Mouse (Mus musculus) CD8-positive naive resting alpha-beta T cell, adult 2 months (primary cell): ENCODE measurements at regions not wholly inside any gene's neighbourhood (a gene's known extent, or its start where the extent isn't known, plus 50 kb on each side); places are given as distances from the start of the nearest gene placed in this dataset.

Experiments
- DNase-seq, 2 experiments: peaks; one replicate each; pipeline ENCODE4 v3.0.0; 2022; ENCODE audit warnings: low read depth in 2 of 2, low spot score in 2 of 2

DNA sequence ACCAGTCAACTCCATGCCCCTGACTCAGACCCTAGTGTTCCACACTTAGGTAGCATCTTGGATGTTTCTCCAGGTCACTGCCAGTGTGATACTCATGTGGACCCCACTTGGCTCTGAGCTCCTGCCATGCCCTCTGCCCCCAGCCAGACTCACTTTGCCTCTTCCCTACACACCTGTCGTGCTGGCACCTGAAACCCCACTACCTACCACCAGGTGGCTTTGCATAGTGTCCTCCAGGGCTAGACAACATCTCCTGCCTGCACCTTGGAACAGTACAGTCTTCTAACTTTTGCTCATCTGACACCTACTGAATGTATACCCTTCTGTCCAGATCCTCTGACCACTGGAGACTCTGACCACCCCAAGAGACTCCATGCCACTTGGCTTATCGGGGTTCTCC is 80.6 kb downstream of the Fam53a start:
- no peak for DNase-seq

DNA sequence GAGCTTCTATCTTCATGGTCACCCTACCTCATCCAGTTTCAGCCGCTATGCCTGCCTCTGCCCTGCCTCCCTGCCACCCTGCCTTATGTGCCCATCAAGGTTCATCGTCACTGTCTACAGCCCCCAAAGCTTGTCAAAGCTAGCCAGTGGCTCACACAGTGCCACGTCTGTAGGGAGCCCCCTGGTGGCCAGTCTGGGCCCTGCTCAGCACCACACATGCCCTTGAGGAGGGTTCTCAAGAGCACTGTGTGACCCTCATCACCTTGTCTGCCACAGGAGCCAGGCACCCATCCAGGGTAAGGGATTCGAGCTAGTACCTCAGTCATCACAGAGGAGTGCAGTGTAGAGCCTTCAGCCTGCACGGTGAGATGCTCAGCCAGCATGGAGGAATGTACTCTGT is 86.1 kb downstream of the Fam53a start:
- peak; percentile 57 to 69 for DNase-seq

GRCm38 (mm10) chr5:33542643-33543042 is 86.8 kb downstream of the Fam53a start:
- DNase-seq, result no peak

DNA sequence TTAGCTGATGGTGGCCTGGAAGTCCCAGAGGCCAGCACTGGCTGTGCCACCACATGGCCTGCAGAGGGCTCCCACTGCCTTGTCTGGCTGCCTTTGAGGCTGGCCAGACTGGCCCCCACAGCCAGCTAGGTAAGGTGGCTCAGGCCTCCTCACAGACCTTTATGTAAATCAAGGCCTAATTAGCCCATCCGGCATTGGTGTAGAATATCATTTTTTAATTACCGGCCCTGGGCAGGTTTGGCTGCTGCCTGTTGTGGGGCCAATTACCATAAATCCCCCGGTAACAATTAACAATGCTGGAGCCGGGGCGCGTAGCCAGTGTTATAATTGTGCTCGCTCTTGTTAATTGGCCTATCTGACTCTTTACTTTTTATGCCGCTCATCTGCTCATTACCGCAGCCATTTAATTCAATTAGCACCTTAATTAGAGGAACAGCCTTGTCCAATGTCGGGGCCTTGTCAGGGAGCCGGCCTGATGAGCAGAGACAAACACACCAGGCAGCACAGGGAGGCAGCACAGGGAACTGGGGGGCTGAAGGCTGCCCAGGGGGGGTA is 87.4 kb downstream of the Fam53a start:
- no peak for DNase-seq

DNA sequence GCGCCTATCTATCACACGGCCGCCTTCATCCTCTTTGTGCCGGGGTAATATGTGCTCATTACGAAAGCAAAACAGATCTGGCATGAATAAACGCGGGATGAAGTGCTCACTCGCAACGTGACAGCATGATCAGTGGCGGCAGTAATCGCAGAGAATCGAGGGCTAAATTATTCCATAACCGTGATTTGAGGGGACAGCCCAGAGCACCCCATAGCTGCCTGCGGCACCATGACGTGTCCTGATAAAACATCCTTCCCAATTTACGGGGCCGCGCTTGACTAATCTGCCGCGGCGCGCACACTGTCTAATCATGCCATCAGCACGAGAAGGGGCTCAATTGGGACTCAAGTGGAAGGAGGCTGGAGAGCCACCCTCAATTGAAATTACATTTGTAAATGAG is 89.2 kb downstream of the Fam53a start:
- no peak for DNase-seq

DNA sequence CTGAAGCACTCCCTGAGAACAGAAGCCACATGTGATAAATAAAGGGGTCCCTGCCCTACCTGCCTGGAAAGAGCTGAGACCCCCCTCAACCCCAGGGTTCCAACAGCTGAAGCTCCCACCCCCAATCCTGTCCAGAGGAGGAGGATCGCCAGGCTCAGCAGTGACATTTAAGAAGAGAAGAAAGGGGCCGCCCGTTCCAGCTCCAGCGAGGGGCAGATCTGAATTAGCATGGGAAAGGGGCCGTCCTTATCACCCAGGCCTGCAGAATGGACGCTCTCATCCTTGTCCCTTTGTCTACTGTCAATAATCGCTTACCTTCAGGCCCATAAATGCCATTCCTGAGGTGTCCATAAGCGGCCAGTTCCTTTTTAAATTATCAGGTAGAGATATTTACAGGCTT is 92.0 kb downstream of the Fam53a start:
- DNase-seq, result no peak

DNA sequence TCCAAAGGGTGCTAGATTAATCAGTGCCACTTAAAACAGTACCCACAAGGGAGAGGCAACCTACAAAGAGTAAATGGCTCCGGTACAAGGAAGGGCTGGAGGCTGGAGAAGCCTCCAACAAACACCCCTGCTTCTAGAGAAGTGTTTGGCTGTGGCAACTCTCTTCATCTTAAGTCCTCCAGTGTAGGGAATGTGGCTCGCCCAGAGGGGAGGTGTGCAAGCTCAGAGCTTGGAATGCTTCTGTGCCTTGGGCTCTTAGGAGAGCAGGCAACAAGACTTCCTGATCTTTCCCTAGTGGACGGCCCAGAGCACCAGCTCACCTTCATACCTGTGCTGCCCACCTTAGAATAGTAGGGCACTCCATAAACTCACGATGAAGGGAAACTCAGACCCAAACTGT is 92.4 kb downstream of the Fam53a start:
- no peak for DNase-seq

- no peak for DNase-seq
Measured at GRCm38 (mm10) chr5:33536261-33536660, 93.2 kb downstream of the Fam53a start.

DNA sequence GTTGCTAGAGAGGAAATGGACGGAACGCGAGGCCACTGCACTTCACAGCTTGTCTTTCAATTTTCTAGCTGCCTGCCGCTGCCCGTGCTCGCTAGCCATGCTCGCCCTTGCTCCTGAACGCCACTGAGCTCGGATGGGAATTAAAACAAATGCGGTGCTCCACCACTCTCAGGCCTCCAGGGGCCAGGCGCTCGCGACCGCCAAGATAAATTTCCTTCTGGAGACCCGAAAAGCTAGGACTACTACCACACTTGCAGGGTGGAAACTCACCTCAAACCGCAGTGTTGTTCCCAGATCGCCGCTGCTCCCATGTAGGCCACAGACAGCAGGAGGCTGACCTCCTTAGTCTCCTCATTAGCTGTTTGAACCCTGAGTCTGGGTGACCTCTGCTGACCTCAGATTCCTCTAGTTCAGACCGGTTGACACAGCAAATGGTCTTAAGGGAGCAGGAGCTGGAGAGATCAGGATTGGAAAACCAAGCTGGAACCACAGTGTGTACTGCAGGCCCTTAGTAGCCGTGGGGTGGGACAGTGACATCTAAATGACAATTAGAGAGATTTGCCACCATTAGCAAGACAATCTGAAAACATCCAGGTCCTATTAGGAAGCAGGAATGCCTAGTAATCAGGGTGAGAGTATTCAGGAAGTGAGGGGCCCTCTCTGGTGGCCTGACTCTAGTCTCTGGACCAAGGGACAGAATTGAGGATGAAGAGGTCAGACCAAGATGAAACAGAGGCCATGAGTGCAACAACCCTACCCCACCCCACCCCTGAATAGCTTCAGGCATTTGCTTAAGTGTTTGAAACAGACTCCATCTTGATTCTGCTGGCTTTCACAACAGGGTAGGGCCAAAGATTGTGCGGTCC is 94.1 kb downstream of the Fam53a start:
- DNase-seq, result no peak

DNA sequence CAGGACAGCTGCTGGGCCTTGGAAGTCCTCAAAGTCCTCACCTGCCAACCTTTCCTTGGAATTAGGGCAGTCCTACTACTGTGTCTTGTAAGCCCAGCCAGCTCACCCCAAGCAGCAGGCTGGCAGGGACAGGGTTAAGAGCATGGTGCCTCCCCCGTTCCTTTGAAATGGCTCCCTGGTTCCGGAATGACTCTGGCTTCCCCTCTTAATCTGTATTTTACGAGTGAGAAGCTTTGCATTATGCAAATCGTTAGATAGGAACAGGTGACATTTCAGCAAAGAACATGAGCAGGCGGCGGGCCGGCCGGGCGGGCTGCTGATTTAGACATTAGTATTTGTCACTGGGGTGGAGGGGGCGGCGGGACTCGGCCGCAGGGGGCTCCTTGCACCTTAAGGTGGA is 95.1 kb downstream of the Fam53a start:
- DNase-seq, result no peak

GRCm38 (mm10) chr5:33533185-33533584 is 96.2 kb downstream of the Fam53a start:
- no peak for DNase-seq

DNA sequence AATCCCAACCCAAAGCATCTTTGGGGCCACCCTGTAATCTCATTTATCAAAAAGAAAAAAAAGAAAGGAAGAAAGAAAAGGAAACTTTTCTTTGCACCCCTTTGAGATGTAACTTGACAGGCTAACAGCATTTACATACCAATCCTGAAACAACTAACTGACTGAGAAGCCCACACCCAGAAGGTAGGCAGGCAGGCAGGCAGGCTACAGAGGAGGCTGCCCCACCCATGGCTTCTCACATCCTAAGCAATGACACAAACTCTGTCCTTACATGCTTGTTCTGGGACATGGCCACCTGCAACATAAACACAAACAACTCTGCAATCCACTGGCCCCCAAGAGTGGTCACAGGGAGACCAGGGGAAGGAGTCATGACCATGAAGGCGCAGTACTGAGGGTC is 97.5 kb upstream of the Nkx1-1 start:
- DNase-seq, result no peak

DNA sequence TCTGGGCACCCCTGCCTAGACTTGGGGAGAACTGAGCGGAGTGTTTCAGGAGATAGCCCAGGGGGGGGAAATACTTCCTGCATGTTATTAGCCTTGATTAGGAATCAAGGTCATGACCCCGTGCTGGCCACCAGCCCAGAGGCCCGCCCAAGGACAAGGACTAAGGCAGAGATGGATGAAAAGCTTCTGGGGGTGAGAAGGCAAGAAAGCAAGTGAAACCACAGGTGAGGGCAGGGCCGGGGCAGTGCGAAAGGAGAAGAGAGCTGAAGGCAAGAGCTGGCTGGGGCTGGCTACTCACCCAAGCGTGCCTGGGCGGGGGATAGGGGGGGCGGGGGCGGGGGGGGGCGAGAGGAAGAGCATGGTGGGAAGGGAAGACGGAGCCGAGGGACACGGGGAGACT is 96.0 kb upstream of the Nkx1-1 start:
- DNase-seq, result no peak

- DNase-seq, result no peak
Measured at GRCm38 (mm10) chr5:33528971-33529670, 95.3 kb upstream of the Nkx1-1 start.

DNA sequence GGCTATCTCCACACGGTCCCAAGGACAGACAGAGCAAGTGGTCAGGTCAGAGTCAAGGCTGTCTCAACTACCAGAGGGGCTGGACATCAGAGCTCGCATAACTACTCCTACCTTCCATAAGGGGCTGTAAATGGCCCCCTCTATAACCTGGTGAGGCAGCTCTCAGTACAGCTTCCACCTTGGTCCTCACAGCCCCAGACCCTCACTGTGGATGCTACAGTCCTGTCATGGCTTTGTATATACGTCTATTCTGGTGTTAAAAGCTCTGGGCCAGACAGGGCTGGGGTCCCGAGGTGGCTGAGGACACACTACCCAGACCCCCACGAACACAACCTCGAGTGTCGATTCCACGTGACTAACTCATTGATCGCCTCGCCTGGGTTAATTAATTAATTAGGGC is 94.0 kb upstream of the Nkx1-1 start:
- no peak for DNase-seq

DNA sequence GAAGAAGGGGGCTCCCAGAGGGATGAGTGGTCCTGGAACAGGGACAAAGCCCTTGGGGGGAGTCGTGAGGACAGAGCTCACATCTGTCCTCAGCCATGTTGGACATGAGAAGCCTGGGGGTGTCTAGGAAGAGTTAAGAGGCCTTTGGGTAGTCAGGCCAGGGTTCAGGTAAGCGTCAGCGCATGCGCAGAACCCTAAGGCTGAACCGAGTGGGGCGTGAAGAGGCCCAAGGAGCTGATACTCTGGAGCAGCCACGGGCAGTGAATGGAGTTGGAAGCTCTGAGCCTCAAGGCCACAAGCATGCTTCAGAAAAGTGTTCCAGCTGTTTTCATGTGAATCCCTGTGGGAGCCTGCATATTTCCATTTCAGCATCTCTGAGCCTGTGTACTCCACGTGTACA is 93.5 kb upstream of the Nkx1-1 start:
- no peak for DNase-seq

DNA sequence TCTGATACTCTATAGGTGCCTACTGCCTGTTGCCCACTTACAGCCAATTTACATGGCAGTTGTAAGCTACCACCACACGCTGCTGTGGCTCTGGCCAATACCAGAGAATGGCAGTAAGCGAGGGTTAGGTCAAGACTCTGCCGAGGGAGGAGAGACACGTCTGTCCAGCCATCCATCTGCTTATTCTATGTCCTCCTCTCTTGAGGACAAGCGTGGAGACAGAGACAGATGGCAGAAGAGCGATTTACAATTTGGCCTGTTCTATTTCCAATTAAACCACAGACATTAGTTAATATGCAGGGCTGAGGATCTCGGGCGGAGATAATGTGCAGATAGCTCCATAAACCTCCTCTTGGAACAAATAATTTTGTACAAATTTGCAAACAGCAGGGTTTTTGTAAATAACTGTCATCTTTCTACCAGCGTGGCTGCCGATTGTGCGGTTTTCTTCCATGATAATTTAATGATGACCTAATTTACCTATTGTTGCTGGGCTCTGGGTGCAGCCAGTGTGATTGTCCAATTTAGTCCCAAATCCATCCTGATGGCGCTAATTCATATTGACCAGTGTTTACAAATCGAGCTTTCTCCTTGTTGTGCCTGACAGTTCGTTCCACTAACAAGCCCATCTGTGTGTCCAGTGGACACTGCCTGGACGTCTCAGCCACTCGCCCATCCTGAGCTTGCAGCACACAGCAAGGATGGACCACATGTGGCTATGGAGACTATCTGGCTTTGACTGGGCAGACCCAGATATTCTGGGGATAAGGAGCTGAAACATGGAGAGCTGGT is 88.4 kb upstream of the Nkx1-1 start:
- no peak for DNase-seq

DNA sequence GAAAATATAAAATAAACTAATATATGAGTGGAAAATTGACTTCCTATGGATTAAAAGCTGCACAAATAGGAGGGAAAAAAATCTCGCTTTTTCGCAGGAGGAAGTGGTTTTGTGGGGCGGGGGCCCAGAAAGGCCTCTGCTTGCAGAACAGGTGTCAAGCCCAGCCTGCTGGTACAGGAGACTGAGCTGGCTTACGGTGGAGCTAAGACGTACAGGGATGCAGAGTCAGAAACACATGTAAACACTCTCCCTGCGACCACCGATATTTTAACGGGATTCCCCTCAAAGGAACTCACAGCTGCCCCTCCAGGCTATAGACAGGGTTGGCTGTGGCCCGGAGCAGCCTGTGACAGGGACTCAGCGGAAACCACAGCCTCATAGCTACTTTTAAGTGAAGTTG is 87.1 kb upstream of the Nkx1-1 start:
- DNase-seq, result peak in 1 of 2 experiments; percentile 27

- no peak for DNase-seq
Measured at GRCm38 (mm10) chr5:33519394-33519793, 85.6 kb upstream of the Nkx1-1 start.

DNA sequence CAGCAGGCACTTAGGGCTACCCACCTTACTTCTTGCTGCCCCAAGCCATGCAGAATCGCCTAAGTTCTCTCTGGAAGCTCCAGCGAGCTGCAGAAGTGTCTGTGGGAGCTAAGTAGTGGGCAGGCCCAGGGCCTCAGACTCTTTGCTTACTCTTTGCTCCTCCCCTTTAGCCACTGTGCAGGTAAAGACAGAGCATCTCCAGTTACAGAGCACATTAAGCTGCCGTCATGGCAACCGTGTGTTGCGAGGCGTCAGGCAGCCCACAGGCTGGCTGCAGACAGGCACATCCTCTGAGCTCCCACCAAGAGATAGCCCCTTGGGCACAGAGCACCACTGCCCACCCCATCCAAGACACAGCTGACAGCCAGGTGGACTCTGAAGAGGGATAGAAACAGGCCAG is 85.1 kb upstream of the Nkx1-1 start:
- no peak for DNase-seq

DNA sequence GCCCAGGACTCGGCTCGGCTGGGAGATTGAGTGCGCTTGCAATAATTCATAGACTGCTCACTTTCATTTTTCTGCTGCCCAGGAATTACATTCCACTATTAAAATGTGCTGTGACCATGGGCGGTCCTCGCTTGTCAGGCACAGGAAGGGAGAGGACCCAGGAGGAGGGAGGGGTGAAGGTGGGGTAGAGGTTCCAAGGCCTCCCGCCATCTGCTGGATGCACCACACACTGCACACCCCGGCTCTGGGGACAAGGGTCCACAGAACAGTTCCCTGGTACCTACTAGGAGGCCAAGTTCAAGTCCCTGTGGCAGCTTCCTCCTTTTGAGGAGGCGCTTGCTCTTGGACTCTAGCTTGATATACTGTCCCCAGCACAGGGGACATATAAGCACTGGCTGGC is 83.8 kb upstream of the Nkx1-1 start:
- no peak for DNase-seq

DNA sequence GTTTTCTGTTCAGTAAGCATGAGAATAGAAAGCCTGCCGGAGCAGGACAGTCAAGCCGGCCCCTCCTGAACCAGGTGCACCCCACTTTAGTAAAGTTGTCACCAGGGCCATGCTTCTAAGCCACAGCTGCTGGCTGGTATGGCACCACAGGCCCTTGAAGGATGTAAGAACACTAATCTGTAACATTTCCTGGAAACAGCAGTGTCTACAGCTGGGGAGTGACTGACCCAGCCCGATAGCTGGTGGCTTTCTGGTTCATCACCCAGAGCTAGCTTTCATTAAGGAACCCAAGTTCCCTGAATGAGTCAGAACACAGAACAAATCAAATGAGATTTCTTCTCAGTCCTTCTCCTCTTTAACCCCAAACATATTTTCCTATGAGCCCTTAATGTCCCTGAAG is 82.4 kb upstream of the Nkx1-1 start:
- DNase-seq, result no peak
